Mouse (Mus musculus): Measurements from ENCODE around the gene Vmn1r9. TPM values are rescaled to one million over a fixed set of nuclear protein-coding genes. Genes with fewer than 3 reads are reported as not detected.
"Not testable (repeated sequence)": the region's sequence is repeated elsewhere in the genome, so short reads cannot be mapped to it uniquely, and the experiment has no call there.

Vmn1r9 gene
- total RNA-seq (2021): not detected

GRCm38 (mm10) chr6:57066487-57066886, at the start of gene Vmn1r9:
Gene Vmn1r9, plus strand, starts transcription at chr6:57066787.
- DNase-seq: no peak

GRCm38 (mm10) chr6:57025224-57025623, 41.4 kb upstream of the Vmn1r9 start, which contains the start of gene Vmn1r7:
Gene Vmn1r7, minus strand, starts transcription at chr6:57025324.
- DNase-seq: not testable (repeated sequence)

GRCm38 (mm10) chr6:57031984-57032383, 34.6 kb upstream of the Vmn1r9 start, which contains the start of gene Vmn1r8:
Gene Vmn1r8, plus strand, starts transcription at chr6:57032284.
- no peak for DNase-seq

- no peak for DNase-seq
Observed at GRCm38 (mm10) chr6:57034674-57035073, 31.9 kb upstream of the Vmn1r9 start.

GRCm38 (mm10) chr6:57063730-57064129, 2.9 kb upstream of the Vmn1r9 start:
- DNase-seq: no peak

GRCm38 (mm10) chr6:57106358-57106757, 39.8 kb downstream of the Vmn1r9 start:
- no peak for DNase-seq

GRCm38 (mm10) chr6:57109154-57109553, 42.6 kb downstream of the Vmn1r9 start, which contains the start of gene Vmn1r10:
Gene Vmn1r10, plus strand, starts transcription at chr6:57109454.
- DNase-seq: no peak

Other genes starting within 250 kb of the Vmn1r9 start
- 10 to 100 TPM; 24.6 to 27.3 TPM for gene Fkbp9, start 234.7 kb upstream of the Vmn1r9 start, total RNA-seq (2021)
- gene Nt5c3, start 142.9 kb upstream of the Vmn1r9 start, total RNA-seq (2021): 10 to 100 TPM; 37.6 to 42.9 TPM
- gene Vmn1r4, start 142.8 kb upstream of the Vmn1r9 start, total RNA-seq (2021): under 1 TPM; 0.25 to 0.27 TPM
- not detected for gene Vmn1r5, start 96.5 kb upstream of the Vmn1r9 start, total RNA-seq (2021)
- not detected for gene Vmn1r6, start 69.5 kb upstream of the Vmn1r9 start, total RNA-seq (2021)
- gene Vmn1r7, start 41.5 kb upstream of the Vmn1r9 start, total RNA-seq (2021): not detected
- gene Vmn1r8, start 34.5 kb upstream of the Vmn1r9 start, total RNA-seq (2021): not detected
- not detected for gene Vmn1r10, start 42.7 kb downstream of the Vmn1r9 start, total RNA-seq (2021)
- gene Vmn1r11, start 66.7 kb downstream of the Vmn1r9 start, total RNA-seq (2021): not detected
- not detected for gene Vmn1r12, start 90.1 kb downstream of the Vmn1r9 start, total RNA-seq (2021)
- not detected for gene Vmn1r13, start 136.5 kb downstream of the Vmn1r9 start, total RNA-seq (2021)
- gene Vmn1r14, start 164.9 kb downstream of the Vmn1r9 start, total RNA-seq (2021): not detected
- not detected for gene Vmn1r15, start 191.2 kb downstream of the Vmn1r9 start, total RNA-seq (2021)

All from layer of hippocampus, postnatal 36 days (tissue).